Mouse (Mus musculus): ENCODE measurements around the gene Rpl36al.

The Rpl36al gene

DNA sequence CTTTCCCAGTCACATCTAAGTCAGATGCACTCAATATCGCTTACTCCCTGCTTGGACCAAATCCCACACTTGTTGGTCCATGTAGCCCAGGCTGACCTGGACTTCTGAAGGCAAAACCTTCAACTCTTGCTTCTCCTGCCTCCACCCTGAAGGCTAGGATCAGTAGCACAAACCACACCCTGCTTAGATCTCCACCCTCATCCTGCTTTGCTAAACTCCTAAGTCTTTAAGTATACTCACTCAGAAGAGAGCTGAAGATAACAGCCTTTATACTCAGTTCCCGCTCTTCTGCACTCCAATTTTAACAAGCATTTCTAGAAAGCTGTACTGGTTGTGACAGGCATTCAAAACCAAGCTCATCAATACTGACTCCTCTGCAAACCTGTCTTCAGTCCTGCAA lies 26.8 kb downstream of the Rpl36al start:
- DNase-seq: no peak

GRCm38 (mm10) chr12:69156436-69156835 lies 27.4 kb downstream of the Rpl36al start:
- DNase-seq: no peak

DNA sequence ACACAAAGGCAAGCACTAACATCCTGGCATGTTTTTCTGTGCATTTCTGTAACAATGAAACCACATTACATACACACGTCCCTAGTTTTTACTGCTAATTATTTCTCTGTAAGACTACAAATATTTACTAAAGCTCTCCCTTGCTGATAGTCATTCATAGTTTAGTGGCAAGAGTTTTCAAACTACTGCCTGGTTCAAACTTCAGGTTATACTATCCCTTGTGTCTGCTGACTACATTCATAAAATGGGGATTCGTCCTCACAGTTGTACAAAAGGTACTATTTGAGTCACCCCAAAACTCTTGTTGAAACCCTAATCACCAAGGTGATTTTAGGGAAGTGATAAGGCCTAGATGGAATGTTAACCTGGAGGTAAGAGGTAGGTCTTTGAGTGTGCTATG lies 28.0 kb downstream of the Rpl36al start:
- DNase-seq: no peak

DNA sequence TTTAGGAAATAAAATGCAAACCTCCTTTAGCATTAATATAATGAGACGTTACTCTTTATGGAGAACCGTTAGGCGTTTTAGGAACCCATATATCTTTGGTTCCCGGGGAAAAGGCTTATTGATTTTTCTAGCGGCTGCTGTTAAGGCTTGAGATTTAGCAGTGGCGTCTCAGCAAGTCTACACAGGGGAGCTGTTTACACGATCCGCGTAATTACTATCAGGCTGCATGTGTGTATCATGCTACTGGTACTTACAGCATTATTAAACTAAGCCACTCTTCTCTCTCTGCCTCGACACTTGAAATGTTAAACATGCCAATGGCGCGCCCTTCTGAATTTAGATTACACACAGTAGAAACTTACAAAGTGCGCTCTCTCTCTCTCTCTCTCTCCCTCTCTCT lies 33.8 kb downstream of the Rpl36al start:
- no peak for DNase-seq

DNA sequence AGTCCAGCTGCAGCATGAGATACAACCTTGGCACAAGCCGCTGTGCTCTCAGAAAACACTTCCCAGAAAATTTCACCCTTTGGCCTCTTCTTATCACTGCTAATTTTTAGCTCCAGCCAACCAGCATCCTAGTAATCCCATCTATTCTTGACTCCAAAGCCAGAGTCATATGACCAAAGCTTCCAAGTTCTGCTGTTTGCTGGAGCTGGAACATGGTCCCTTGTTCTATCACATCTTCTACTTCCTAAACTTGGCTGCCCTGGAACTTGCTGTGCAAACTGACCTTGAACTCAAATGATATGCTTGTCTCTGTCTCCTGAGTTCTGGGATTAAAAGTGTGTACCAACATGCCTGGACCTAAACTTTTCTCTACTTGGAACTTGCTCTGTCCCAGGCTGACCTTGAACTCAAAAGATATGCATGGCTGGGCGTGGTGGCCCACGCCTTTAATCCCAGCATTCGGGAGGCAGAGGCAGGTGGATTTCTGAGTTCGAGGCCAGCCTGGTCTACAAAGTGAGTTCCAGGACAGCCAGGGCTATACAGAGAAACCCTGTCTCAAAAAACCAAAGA lies 36.6 kb downstream of the Rpl36al start:
- DNase-seq: no peak

- DNase-seq: no peak
Measured at GRCm38 (mm10) chr12:69143460-69143859, 40.4 kb downstream of the Rpl36al start.

- DNase-seq: no peak
Measured at GRCm38 (mm10) chr12:69139841-69140240, 44.0 kb downstream of the Rpl36al start.

DNA sequence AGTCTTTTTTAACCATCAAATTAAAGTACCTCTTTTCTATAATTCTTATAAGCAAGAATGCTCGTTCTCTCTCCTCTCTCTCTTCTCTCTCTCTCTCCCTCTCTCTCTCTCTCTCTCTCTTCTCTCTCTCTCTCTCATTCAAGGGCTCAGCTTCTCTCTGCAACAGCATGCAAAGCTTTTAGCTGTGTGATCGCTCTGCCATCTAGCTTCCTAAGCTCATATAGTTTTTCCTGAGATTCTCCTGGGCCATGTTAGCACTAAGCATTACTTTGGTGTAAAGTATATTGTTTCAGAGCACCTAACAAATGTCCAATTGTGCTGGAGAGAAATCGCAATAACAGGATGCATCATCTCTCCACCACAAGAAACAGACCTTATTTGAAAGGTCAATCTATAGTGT lies 44.7 kb downstream of the Rpl36al start:
- no peak for DNase-seq

All from B cell, adult 2 months (primary cell).